Mouse (Mus musculus) olfactory bulb, adult 2 months (tissue): ENCODE measurements around the gene Calhm6. TPM values are rescaled to one million over a fixed set of nuclear protein-coding genes. Genes with fewer than 3 reads are reported as not detected.

Experiments used
- H3K27ac ChIP-seq: fragments of 200-500 bp; 2 replicates; pipeline ENCODE4 v1.5.1; 2012; ENCODE audit warnings: low read depth, low read length; ENCODE audit not compliant: insufficient read depth
- H3K4me1 ChIP-seq: fragments of 200-500 bp; 2 replicates; pipeline ENCODE4 v1.6.1; 2012; ENCODE audit warnings: low read length; ENCODE audit not compliant: control insufficient read depth, insufficient read depth
- H3K4me3 ChIP-seq: fragments of 200-500 bp; 2 replicates; pipeline ENCODE4 v1.5.1; 2012; ENCODE audit warnings: mild to moderate bottlenecking, low read depth, low read length, moderate library complexity; ENCODE audit not compliant: insufficient read depth
- CTCF ChIP-seq: fragments of 200-500 bp; IDR thresholded peaks from 2 replicates; pipeline ENCODE4 v1.5.1; 2012; ENCODE audit warnings: low read depth, mild to moderate bottlenecking, low read length, moderate library complexity; ENCODE audit not compliant: insufficient read depth
- POLR2A ChIP-seq: fragments of 200-500 bp; IDR thresholded peaks from 2 replicates; pipeline ENCODE4 v1.6.1; 2012; ENCODE audit warnings: mild to moderate bottlenecking, low read depth, low read length, moderate library complexity; ENCODE audit not compliant: insufficient read depth
- WGBS: fragments of 180-500 bp; shearing (Covaris S2); methylation state at CpG from one replicate; pipeline ENCODE4 v1.1.7; 2018; 5-methylcytosine and 5-hydroxymethylcytosine counted together
- polyA plus RNA-seq: library from polyadenylated mRNA; stranded (reverse); fragments of >200 nt; gene quantifications from 2 replicates; pipeline ENCODE4 v1.2.4, GENCODE M21; 2012; ENCODE audit warnings: low replicate concordance; ENCODE audit not compliant: missing spikeins, insufficient read depth, insufficient read length

Gene Calhm6
- polyA plus RNA-seq, 1 experiment: not detected

DNA sequence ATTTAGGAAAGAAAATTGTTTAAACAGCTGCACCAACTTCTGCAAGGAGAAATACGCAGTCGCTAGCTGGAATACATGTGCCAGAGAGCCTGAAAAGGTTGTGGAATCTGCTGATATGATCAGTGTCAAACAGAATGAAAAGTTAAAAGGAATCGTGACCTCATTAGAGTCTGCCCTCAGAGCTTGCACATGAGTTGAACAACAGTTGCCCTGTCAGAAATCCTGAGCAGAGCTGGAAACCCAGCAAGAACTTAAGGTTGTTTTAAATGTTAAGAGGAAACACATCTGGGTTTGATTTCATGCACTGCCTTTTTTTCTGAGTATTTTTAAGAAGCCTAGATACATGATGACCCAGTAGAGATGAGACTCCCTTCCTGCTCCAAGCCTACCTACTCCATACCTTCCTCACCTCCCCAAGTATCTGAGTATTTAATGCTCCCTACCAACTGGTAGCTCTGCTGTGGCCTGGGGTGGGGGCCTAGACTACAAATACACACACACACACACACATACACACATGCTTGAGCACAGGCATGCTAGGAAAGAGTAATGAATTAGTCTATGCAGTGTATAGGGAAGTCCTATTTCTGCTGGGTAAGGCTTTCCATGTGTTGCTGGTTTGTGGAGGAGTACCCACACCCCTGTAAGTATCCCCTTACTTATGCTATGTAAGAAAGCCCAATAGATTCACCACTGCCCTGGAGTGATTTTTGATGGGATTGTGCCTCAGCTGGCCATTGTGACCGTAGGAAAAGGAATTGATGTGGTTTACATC lies 15.6 kb downstream of the Calhm6 start:
- 84% methylated on average over 4 of the region's 4 CpGs for WGBS
- no peak for TF ChIP-seq POLR2A
- TF ChIP-seq CTCF: no peak
- Histone ChIP-seq H3K27ac (no peak overlapping the region), H3K4me3 (no peak overlapping the region), H3K4me1 (no peaks in the 10 kb centered on the region)

GRCm38 (mm10) chr10:34110863-34111465 lies 16.8 kb downstream of the Calhm6 start:
- TF ChIP-seq POLR2A (no peak), CTCF (no peak)
- Histone ChIP-seq H3K4me3 (no peak overlapping the region), H3K27ac (no peak overlapping the region), H3K4me1 (no peaks in the 10 kb centered on the region)
- whole genome bisulfite sequencing: 87% methylated on average over 13 of the region's 13 CpGs

DNA sequence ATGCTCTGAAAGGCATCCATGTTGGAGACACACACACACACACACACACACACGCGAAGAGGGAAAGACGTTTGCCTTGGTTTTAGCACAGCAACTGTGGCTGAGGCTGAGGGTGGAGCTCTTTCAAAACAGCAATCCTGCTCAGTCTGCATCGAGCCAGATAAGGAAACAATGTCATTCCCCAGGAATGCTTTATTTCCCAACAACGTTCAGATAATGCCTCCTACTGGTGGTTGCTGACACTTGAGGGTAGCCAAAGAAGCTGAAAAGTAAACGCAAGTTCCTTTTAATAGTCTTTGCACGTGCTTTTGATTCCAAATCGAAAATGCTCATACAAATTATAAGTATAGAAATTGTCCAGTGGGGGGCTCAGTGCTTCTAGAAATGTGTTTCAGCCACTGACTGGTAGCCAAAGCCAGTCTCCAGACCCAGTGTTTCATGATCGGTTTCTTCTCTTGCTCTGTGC lies 31.3 kb downstream of the Calhm6 start, which contains the start of gene Calhm5:
Gene Calhm5 (minus strand): TSS at position 102 of the 466 bp plus-strand sequence.
- 0 out of 2 replicates have a peak within 1 kb of the TSS, but pooled peaks have one; percentile 16 for H3K27ac ChIP-seq
- peaks cover 2% of the 10 kb centered on the region; the same call in 1 of the 2 replicates for H3K4me1 ChIP-seq
- peak within 1 kb of the TSS; percentile 35 for H3K4me3 ChIP-seq
- TF ChIP-seq POLR2A: no peak
- TF ChIP-seq CTCF: no peak
- WGBS: 6% methylated on average over 9 of the region's 9 CpGs

GRCm38 (mm10) chr10:34095964-34096363 lies 31.8 kb downstream of the Calhm6 start:
- Histone ChIP-seq H3K27ac (0 out of 2 replicates have a peak overlapping the region, but pooled peaks have one; percentile 16), H3K4me1 (peaks cover 2% of the 10 kb centered on the region; the same call in 1 of the 2 replicates), H3K4me3 (peak overlapping the region; percentile 35)
- TF ChIP-seq CTCF: no peak
- TF ChIP-seq POLR2A: no peak
- WGBS: 43% methylated on average over 12 of the region's 12 CpGs

GRCm38 (mm10) chr10:34095147-34095546 lies 32.6 kb downstream of the Calhm6 start:
- peaks cover 2% of the 10 kb centered on the region; the same call in 1 of the 2 replicates for H3K4me1 ChIP-seq
- 37% methylated on average over 2 of the region's 2 CpGs for WGBS
- no peak overlapping the region for H3K4me3 ChIP-seq
- no peak overlapping the region for H3K27ac ChIP-seq
- TF ChIP-seq POLR2A: no peak
- no peak for TF ChIP-seq CTCF

GRCm38 (mm10) chr10:34091888-34092287 lies 35.9 kb downstream of the Calhm6 start:
- H3K4me1 ChIP-seq: peaks cover 2% of the 10 kb centered on the region; the same call in 1 of the 2 replicates
- 32% methylated on average over 5 of the region's 5 CpGs for WGBS
- H3K27ac ChIP-seq: no peak overlapping the region
- TF ChIP-seq POLR2A: no peak
- no peak for TF ChIP-seq CTCF
- no peak overlapping the region for H3K4me3 ChIP-seq

DNA sequence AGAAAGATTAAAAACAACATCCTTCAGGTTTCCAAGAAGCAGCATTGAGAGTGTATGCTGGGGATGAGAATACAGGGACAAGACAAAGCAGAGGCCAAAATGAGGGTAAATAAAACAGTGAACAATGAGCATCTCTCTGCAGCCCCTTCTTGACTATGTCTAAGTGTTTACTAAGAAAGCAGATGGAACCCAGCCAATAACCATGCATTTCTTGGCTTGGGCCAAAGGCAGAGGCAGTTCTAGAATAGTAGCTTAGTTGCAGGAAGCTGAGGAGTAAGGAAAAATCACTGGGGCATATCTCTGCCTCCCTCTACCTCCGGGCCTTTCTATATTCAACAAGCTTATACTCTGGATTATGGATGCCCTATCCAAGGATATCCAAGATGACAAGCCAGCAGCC lies 37.3 kb downstream of the Calhm6 start:
- Histone ChIP-seq H3K27ac (no peak overlapping the region), H3K4me3 (no peak overlapping the region), H3K4me1 (0 out of 2 replicates have a peak, but pooled peaks cover 2% of the 10 kb centered on the region)
- TF ChIP-seq CTCF (no peak), POLR2A (no peak)
- 70% methylated on average over 1 of the region's 1 CpGs for WGBS

DNA sequence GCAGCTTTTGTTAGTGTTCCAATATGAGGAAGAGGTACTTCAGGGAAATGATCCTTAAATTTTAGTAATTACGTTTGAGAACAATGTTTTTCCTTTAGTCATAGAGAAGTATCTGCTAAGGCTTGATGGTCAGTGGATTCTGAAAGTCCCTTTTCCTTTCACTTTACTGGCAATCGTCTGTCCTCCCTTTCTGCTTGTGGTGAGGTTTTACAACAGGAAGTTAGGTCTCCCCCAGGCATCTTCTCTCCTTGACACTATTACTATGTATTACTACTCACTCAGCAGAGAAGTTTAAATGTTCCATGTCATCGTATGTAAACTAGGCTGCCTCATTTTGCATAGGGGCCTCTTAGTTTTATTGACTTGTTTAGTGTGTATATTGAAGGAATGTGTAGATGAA lies 38.3 kb downstream of the Calhm6 start:
- Histone ChIP-seq H3K4me3 (no peak overlapping the region), H3K27ac (no peak overlapping the region), H3K4me1 (0 out of 2 replicates have a peak, but pooled peaks cover 2% of the 10 kb centered on the region)
- no peak for TF ChIP-seq CTCF
- TF ChIP-seq POLR2A: no peak
- WGBS: 83% methylated on average over 3 of the region's 3 CpGs

DNA sequence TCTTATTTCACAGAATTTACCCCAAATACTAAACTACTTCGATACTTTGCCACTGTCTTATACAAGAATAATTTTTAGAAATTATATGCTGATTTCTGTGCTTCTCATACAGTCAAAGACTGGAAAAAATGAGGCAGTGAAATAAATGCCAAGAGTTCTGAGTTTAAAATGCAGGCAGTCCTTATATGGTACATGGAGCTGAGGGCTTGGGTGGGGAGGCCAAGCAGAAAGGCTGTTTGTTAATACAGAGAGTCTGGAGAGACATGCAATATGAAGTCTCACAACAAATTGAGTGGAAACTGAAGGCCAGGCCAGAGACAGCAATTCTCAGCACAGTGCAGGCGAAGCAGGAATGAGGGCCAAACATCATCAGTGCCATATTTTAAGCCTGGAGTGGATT lies 39.3 kb downstream of the Calhm6 start:
- no peak overlapping the region for H3K27ac ChIP-seq
- TF ChIP-seq POLR2A (no peak), CTCF (no peak)
- H3K4me1 ChIP-seq: no peaks in the 10 kb centered on the region
- 93% methylated on average over 2 of the region's 2 CpGs for WGBS
- H3K4me3 ChIP-seq: no peak overlapping the region
